Mouse (Mus musculus): ENCODE data around the gene Exoc3l2.

DNA sequence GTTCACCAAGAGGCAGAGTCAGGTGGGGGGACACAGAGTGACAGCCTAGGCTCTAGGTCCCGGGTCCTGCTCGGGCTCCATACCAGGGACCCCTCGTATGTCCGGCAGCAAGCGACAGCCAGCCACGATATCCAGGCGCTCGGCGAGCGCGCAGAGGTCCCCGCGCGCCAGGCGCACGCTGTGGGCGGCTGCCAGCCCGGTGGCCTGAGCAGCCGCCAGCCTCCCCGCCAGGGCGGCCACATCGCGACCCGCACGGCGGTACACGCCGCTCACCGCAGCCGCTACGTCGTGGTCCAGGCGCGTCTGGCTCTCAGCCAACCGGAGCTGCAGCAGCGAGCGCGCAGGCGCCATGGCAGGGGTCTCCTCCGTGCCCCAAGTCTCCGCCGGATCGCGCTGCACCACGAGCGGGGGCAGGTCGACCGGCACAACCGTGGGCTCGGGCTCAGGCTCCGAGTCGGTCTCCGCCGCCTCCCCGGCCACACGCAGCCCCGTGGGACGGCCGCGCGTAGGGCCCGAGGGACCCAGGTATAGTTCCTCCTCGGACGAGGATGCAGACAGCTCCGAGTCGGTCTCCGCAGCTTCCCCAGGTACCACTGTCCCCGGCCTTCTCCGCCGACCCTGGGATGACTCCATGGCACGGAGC, 44.0 kb downstream of the Exoc3l2 start:
- TF ChIP-seq CTCF (IDR thresholded peaks at IDR 0.05; ENCODE audit: low read depth) (no peak), EP300 (IDR thresholded peaks at IDR 0.05; ENCODE audit: low read depth) (no peak)

Measured in liver, embryonic 14.5 days (tissue).